Mouse (Mus musculus): ENCODE measurements around the gene Hexb.
A peak's percentile ranks its signal among the peaks of the same experiment; 100 is the strongest.

Gene Hexb

DNA sequence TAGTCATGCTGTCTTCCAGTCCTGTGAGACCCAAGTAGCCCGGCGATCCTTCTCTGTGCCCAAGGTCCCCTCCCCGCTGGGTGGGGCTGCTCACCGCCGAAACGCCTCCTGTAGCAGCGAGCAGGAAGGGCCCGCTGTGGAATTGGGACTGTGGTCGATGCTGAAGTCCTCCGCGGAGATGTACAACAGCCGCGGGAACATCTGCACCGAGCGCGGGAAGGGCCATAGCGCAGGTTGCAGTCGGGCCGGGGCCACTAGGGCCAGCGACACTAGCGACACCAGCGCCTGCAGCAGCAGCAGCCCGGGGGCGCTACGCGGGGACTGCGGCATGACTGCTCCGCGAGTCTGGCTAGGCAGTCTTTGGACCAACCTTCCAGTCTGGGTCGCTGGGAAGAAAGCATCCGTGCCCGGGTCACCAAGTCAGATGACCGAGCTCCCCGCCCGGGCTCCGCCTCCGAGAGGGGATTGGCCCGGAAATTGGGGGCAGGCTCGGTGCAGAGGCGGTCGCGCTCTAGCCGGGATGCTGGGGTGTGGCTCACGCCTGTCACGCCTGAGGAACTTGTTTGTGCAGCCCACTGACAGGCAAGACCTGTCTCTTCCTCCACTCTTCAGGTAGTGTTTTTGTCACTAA, at the start of gene Hexb:
TSS of gene Hexb (minus strand) at position 426 of the 631 bp plus-strand sequence.
- DNase-seq (ENCODE audit: low read depth): peak; percentile 85

GRCm38 (mm10) chr13:97247754-97248153, 49.6 kb upstream of the Hexb start:
- DNase-seq (ENCODE audit: low read depth): no peak

DNA sequence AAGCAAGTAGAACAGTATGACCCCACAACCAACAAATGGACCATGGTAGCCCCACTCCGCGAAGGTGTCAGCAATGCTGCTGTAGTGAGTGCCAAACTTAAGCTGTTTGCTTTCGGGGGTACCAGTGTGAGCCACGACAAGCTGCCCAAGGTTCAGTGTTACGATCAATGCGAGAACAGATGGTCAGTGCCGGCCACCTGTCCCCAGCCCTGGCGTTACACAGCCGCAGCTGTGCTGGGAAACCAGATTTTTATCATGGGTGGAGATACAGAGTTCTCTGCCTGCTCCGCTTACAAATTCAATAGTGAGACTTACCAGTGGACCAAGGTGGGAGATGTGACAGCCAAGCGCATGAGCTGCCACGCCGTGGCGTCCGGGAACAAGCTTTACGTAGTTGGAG, 48.1 kb upstream of the Hexb start:
- no peak for DNase-seq (ENCODE audit: low read depth)

DNA sequence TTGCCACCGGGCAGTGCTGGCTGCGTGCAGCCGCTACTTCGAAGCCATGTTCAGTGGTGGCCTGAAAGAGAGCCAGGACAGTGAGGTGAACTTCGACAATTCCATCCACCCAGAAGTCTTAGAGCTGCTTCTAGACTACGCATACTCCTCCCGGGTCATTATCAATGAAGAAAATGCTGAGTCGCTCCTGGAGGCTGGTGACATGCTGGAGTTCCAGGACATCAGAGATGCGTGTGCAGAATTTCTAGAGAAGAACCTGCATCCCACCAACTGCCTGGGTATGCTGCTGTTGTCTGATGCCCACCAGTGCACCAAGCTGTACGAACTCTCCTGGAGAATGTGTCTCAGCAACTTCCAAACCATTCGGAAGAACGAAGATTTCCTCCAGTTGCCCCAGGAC, 47.0 kb upstream of the Hexb start:
- no peak for DNase-seq (ENCODE audit: low read depth)

DNA sequence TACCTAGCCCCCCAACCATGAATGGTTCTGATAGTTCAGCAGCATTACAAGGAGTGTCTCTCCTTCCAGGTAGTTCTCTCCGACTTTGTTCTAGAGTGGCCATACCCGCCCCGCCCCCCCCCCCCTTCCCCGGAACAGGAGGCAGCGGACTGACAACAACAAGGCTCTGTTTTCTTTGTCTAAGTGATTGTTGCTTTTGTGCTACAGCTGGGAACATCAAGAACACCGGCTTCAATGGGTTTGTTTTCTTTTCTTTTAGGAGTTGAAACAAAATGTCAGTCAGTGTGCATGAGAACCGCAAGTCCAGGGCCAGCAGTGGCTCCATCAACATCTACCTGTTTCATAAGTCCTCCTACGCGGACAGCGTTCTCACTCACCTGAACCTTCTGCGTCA, 46.6 kb upstream of the Hexb start:
- DNase-seq (ENCODE audit: low read depth): no peak

GRCm38 (mm10) chr13:97243962-97244711, 46.0 kb upstream of the Hexb start:
- DNase-seq (ENCODE audit: low read depth): peak; percentile 50

DNA sequence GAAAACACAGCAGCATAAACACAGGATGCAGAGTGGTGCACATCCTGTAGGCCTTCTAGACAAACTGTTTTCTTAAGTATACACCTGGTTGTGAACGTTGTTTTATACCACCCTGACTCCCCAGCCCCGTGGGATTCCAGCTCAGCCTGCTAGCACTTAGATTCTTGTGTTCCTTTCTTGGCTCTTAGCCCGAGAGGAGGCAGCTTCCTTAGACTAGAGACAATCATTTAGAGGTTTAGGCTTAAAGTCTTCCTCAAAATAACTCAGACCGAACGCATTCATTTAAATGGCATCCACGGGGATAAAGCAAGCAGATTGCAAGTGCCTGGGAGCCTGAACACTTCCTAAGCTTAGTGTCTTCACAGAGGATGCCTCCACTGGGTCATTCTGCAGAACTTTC, 44.6 kb upstream of the Hexb start:
- DNase-seq (ENCODE audit: low read depth): peak; percentile 59

DNA sequence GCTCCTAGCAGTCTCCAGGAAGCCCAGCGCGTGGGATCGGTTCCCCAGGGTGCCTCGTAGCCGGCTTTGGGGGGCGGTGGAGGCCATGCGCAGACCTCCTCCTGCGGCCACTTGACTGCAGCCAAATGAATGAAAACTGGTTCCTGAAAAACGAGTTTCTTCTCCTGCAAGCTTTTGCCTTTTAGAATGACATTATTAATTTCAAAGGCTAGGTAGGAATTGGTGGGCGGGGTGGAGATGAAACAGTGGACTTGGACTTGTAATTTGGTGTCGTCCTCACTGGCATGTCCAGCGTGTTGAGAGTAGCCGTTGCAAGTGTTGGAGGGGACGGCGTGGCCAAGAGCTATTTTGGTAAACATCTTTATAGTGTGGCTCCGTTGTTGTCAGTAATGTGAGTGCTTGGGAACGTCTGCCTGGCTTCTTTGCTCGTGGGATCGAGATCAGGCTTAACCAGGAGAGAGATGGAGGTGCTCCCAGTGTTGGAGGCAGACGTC, 43.7 kb upstream of the Hexb start:
- peak; percentile 25 for DNase-seq (ENCODE audit: low read depth)

- peak; percentile 97 for DNase-seq (ENCODE audit: low read depth)
These were observed 43.0 kb upstream of the Hexb start, which contains the start of gene Enc1 for GRCm38 (mm10) chr13:97240965-97241786. Enc1 (plus strand) TSS chr13:97241105.

DNA sequence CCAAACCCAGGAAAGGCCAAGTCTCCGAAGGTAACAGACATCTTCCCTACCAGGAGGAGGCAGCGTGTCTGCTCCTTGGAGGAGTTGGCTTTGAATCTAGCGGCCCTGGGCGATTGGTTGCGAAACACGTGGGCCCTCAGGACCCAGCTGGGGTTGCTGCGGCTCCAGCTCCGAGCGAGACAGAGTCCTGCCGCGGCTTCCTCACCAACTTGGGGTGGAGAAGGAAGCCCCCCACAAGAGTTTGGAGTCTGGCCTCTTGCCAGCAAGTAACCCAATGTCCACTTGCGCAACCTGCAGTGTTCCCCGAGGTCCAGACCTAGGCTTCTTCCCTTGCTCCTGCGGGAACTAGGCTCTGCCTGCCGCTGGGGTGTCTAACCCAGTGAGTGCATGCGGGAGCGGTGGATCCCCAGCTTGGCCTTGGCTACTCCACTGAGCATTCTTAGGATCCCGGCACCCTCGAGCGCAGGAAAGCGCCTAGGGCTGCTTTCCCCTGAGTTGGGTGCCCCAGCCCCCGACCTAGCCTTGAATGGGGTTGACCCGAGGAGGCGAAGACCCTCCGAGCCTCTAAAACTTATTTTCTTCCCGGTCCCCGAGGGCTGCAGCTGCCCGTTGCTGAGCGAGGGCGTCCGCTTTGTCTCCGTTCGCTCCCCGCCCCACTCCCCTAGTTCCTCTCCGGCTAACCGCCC, 42.3 kb upstream of the Hexb start:
- peak; percentile 91 for DNase-seq (ENCODE audit: low read depth)

DNA sequence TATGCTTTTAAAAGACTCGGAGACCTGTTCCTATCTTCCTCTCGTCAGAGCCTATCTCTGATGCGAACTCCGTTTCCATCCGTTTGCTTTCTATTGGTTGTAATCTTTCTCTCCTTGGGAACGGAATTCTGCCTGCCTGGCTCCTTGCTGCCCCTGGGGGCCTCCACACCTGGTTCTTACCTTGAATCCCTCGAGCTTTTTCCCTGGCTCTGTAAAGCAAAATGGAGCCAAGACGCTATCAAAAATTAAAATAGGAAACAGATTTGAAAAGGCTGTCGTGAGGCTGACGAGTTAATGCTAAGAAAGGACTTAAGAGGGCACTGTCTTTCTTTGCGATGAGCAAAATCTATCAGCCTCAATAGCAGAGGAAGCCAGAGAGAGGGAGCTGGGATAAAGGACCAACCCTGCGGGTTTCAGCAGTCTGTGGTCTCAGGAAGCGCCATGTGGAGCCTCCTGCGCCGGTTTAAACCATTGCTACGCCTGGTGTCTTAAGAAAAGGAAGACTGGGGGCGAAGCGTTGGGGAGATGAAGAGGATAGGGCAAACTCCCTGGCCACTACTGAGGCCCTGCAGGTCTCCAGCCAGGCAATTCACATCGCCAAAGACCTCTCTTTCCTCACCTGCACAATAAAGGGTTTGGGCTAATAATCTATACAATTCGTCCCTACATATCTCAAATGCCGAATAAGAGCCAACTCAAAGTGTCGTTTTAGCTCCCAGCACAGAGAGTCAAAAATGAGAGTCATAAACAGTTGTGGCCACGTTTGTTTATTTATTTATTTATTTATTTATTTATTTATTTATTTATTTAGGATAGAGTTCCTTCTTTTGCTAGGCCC, 41.4 kb upstream of the Hexb start:
- DNase-seq (ENCODE audit: low read depth): peak; percentile 82

- DNase-seq (ENCODE audit: low read depth): no peak
These were observed 40.2 kb upstream of the Hexb start for GRCm38 (mm10) chr13:97238181-97238981.

DNA sequence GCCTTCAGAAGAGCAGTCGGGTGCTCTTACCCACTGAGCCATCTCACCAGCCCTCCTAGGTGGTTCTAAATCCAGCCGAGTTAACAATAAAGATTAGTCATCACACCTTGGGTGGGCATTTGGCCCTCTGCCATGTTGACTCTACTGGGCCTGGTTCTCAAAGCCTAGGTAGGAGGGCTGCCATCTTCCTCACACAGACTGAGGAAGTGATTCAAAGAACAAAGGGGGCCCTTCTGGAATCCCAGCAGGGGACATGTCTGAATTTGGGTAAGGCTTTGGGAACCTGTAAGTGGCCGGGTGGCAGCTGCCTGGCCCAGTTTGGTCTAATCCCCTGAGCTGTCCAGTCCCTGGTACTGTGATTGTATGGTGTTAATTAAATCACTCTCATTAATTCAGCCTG, 39.5 kb upstream of the Hexb start:
- DNase-seq (ENCODE audit: low read depth): no peak

DNA sequence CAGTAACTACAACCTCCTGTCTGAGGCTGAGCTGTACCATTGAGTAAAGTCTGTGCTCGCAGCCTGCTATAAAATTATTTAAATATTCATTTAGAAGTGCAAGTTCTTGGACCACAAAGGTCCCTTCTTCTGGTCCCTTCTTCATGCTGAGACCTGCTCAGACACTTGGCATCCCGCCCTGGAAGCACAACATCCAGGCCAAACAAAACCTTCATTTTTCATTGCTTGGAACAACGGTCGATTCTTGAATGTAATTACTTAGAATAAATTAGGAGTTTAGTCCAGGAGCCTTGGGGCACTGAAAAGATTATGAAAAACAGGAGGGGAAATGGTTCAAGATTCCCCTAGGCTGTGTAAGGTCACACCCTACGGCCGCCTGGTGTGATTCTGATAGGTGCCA, 37.8 kb upstream of the Hexb start:
- no peak for DNase-seq (ENCODE audit: low read depth)

DNA sequence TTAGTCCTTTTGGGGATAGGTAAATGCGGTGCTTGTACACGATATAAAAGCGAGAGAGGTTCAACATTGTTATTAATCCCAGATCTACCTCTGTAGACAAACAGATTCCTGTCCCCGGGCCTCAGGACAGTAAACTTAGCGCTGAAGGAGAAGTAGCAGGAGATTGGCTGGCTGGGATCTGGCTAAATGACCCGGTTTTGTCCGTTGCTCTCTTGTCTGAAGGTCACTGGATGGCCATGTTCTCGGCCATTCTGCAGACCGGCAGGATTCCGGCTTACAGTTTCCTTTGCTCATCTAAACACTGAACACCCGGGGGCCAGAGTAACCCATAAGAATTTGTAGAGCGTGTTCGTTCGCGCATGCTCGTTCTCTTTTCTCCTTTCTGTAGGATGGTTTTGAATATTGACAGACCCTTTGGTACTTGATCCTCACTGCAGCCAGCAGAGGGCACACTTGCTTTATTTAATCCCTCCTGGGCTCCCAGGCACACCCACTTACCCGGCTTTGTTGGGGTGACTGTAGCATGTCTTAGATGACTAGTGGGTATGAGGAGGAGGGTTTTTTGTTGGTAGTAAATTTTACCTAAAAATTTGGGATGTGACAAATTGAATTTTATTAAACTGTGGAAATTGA, 36.7 kb upstream of the Hexb start:
- DNase-seq (ENCODE audit: low read depth): peak; percentile 90

- no peak for DNase-seq (ENCODE audit: low read depth)
These were observed 34.9 kb upstream of the Hexb start for GRCm38 (mm10) chr13:97233092-97233491.

DNA sequence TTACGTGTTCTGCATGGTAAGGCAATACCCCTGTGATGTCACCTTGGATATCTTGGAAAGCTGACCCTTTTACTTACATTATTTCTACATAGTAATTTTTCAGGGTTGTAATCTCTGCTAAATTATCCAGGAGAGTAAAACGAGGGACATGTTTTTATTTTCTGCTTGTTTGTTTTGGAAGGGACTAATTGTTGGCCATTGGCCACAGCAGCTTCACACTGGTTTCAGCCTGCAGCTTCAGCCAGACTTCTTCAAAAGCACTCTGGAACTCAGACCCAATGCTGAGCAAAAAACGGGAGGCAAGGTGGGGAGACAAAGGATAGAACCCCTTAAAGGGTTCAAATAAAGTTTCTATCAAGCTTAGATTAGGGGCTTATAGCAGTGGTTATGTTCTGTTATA, 31.9 kb upstream of the Hexb start:
- DNase-seq (ENCODE audit: low read depth): no peak

DNA sequence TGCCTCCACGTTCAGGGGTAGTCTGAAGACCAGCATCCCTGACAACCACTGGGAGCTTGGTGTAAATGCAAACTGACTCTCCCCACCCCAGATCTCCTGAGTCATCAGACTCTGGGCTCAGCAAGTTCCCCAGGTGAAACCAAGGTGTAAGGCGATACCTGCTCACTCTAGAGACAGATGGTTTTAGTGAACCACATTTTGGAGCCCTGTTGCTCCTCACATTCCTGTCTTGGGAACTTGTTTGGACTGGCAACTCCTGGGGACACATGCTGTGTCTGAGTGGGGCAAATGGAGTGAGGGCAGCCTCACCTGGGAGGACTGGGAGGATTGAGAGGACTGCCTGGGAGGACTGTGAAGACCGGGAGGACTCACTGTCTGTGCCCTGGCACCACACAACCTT, 29.6 kb upstream of the Hexb start:
- DNase-seq (ENCODE audit: low read depth): no peak

GRCm38 (mm10) chr13:97225130-97225529, 27.0 kb upstream of the Hexb start:
- no peak for DNase-seq (ENCODE audit: low read depth)
